Mouse (Mus musculus): Measurements from ENCODE around the gene Tlr7. TPM values are rescaled to one million over a fixed set of nuclear protein-coding genes. Genes with fewer than 3 reads are reported as not detected.
"Not testable (repeated sequence)": the region's sequence is repeated elsewhere in the genome, so short reads cannot be mapped to it uniquely, and the experiment has no call there.

Tlr7 gene
- total RNA-seq (2022) = under 1 TPM; 0.27 to 0.92 (median 0.56) TPM

GRCm38 (mm10) chrX:167330399-167330798 is at the start of gene Tlr7:
Gene Tlr7, minus strand, starts transcription at chrX:167330558.
- DNase-seq (ENCODE audit: low spot score in 2 of 2) = no peak

GRCm38 (mm10) chrX:167380073-167380472 is 49.7 kb upstream of the Tlr7 start:
- DNase-seq (ENCODE audit: low spot score in 2 of 2) = no peak

DNA sequence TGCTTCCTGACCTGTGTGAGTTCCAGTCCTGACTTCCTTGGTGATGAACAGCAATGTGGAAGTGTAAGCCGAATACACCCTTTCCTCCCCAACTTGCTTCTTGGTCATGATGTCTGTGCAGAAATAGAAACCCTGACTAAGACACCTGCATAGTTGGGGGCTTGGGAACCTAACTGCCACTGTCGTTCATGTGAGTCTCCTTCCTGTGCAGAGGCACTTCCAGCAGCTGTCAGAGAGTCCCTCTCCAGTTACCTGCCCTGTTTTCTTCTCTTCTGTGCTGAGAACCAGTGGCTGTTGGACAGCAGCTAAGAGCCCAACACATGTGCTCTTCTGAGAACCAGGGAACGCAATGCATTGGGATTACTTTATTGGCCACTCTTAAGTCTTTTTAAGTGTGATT is 30.9 kb upstream of the Tlr7 start:
- DNase-seq (ENCODE audit: low spot score in 2 of 2) = not testable (repeated sequence)

- no peak for DNase-seq (ENCODE audit: low spot score in 2 of 2)
Measured at GRCm38 (mm10) chrX:167359704-167360103, 29.3 kb upstream of the Tlr7 start.

DNA sequence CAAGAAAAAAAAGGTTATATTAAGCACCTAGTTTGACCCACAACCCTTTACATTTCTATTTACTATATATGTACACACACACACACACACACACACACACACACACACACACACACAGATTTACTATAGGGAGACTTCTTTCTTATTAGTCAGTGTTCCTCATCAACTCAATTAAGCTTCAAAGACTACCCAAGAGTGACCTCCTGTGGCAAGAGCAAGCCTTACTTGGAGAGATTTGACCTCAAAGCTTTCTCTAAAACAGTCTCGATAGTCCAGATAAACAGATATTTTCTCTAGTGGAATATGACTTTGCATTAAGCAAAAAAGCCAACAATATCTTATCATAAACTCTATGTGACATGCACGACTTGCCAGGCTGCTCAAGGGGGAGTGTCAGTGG is 27.1 kb upstream of the Tlr7 start:
- no peak for DNase-seq (ENCODE audit: low spot score in 2 of 2)

GRCm38 (mm10) chrX:167355965-167356364 is 25.6 kb upstream of the Tlr7 start:
- DNase-seq (ENCODE audit: low spot score in 2 of 2) = no peak

GRCm38 (mm10) chrX:167353617-167354016 is 23.3 kb upstream of the Tlr7 start:
- DNase-seq (ENCODE audit: low spot score in 2 of 2) = no peak

- DNase-seq (ENCODE audit: low spot score in 2 of 2) = no peak
Measured at GRCm38 (mm10) chrX:167346440-167346839, 16.1 kb upstream of the Tlr7 start.

GRCm38 (mm10) chrX:167344356-167344755 is 14.0 kb upstream of the Tlr7 start:
- DNase-seq (ENCODE audit: low spot score in 2 of 2) = no peak

DNA sequence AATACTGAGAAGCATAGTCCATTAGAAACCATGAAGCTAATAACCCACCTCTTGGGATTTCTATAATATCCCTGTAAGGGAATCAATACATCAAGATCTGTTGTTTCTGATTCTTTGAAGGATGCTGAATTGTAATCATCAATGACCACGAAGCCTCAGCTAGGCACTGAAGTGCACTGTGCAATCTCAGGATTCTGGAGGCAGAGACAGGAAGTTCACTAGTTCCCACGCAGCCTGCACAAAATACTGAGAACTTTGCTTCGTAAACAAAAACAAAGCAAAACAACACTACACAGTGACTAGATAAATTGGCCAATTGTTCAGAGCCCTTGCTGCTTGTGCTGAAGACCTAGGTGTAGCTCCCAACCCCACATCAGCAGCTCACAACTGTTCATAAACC is 11.5 kb upstream of the Tlr7 start:
- DNase-seq (ENCODE audit: low spot score in 2 of 2) = no peak

DNA sequence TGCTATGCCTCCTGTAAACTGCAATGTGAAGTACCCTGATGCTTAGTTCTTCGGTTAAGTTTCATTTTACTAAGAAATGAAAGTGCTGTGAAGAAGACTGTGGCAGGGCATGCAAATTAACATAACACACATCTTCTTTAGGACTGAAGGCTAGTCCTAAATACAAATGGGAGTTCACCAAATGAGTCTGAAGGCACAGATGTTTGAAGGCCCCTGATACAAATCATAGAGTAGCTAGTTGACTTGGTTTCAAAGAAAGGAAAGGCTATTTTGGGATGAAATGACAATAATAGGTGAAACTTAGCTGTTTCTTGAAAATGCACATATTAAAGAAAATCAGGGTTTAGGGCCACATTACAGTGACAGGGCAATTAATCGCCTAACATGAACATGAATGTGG is 9.8 kb upstream of the Tlr7 start:
- DNase-seq (ENCODE audit: low spot score in 2 of 2) = no peak

DNA sequence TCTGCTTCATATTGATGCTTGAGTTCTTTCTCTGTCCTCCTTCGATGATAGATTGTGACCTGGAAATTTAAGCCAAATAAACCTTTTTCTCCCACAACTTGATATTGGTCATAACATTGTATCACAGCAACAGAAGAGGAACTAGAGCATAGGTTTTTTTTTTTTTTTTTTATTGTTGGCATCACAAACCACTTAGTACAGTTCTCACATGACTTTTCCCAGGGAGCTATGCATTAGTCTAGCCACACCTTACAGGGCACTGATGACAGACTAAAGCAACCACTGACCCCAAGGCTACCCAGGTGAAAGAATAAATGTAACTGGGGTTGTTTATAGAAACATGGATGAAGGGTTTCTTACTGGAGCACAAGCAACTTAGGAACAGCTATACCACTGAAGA is 7.6 kb upstream of the Tlr7 start:
- no peak for DNase-seq (ENCODE audit: low spot score in 2 of 2)

- DNase-seq (ENCODE audit: low spot score in 2 of 2) = no peak
Measured at GRCm38 (mm10) chrX:167334571-167334970, 4.2 kb upstream of the Tlr7 start.

DNA sequence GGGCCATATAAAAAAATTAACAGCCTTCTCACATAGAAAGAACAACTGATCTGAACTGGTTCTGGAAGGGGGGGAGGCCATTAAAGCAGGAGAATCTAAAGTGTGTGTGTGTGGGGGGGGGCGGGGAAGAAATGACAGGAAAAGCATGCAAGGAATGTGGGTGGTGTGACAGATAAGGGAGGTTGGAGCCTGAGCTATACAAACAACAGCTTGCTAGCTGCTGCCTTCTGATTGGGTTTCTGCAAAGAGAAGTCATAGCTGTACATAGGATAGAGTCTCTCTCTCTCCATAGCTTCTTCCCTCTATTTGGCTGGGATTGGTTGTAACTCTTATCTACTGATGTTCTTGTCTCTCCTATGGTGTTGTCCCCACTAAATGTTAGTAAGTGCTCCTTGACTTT is 2.2 kb upstream of the Tlr7 start:
- no peak for DNase-seq (ENCODE audit: low spot score in 2 of 2)

DNA sequence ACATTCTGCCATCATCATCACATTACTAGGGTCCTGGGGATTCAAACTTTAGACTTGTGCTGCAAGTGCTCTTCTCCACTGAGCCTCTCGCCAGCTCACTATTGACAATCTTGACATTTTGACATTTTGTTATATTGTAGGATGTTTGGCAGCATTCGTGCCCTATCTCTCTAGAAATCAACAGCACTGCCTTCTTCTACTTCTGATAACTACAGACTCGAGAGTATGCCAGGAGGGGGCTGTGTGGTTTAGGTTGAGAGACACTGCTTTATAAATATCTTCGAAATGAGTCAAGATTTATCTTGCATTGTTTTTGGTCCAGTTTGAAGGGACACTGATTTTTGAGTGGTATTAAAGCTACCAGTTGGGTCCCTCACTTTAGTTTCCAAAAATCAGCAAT is 635 bp upstream of the Tlr7 start:
- DNase-seq (ENCODE audit: low spot score in 2 of 2) = no peak

DNA sequence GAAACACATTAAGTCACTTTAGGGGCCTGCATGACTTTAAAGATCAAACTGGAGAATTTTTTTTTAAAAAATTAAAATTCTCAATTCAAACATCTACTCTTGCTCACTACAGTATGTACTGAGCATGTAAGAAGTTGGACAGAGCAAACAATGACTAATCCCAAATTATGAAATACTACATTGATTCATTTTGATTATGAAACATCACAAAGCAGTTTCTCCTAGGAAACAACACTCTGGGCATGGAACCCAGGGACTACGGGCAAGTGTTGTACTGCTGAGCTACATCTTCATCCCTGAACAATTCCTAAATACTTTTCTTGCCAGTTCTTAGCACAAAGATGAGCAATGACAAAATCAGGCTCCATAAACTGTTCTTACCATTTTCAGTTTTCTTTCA is 738 bp downstream of the Tlr7 start:
- no peak for DNase-seq (ENCODE audit: low spot score in 2 of 2)

GRCm38 (mm10) chrX:167329098-167329497 is 1.3 kb downstream of the Tlr7 start:
- no peak for DNase-seq (ENCODE audit: low spot score in 2 of 2)

DNA sequence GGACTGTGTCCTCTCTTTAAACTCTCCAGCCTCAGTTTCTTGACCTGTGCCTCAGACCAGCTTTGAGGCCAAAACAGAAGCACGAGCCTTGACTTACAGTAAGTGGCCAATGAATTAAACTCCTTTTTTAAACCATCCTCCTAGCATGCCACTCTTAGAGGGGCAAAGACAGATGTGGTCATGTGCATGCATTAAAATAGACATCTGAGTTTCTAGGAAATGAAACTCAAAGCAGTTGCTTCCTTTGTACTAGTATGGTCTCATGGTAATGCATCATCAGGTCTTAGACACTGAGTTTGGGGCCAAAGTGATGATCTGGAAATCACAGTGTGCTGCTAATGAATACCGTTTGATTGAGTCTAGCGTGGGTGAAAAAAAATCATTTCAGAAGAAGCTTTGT is 1.8 kb downstream of the Tlr7 start:
- no peak for DNase-seq (ENCODE audit: low spot score in 2 of 2)

DNA sequence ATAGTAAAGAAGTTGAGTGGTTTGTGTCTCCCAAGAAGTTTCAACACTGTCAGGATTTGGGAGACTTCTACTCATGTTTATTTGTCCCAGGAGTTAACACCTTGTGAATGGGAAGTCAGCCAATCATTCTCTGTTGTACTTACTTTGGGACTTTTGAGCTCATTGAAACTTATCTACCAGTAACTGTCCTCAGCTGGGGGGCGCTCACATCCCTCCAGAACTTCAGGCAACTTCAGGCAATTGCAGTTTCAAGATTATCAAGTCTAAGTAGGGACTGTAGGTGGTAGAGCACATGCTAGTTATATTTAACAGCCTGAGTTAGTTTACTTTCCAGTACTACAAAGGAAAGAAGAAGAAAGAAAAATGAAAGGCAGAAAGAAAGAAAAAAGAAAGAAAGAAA is 6.6 kb downstream of the Tlr7 start:
- DNase-seq (ENCODE audit: low spot score in 2 of 2) = no peak

DNA sequence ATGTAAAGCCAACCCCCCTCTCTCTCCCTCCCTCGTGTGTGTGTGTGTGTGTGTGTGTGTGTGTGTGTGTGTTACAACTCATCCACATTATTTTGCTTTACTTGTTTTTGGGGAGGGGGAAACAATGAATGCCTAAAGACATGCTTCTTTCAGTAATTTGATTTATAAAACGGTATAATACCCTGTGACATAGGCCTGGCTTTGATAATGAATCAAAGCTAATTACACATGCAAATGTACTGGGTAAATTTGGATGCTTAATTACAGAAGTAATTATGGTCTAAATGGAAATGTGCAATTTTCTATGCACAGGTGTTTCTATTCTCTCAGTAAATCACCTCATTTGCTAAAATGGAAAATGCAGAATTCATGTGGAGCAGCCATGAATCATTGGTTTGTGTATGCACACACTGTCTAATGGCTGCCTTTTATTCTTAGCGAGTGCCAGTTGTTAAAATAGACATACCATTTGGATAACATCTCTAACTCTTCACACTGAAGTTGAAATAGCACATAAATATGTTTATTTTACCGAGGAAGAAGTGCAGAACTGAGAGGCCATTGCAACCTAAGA is 9.0 kb downstream of the Tlr7 start:
- DNase-seq (ENCODE audit: low spot score in 2 of 2) = no peak

DNA sequence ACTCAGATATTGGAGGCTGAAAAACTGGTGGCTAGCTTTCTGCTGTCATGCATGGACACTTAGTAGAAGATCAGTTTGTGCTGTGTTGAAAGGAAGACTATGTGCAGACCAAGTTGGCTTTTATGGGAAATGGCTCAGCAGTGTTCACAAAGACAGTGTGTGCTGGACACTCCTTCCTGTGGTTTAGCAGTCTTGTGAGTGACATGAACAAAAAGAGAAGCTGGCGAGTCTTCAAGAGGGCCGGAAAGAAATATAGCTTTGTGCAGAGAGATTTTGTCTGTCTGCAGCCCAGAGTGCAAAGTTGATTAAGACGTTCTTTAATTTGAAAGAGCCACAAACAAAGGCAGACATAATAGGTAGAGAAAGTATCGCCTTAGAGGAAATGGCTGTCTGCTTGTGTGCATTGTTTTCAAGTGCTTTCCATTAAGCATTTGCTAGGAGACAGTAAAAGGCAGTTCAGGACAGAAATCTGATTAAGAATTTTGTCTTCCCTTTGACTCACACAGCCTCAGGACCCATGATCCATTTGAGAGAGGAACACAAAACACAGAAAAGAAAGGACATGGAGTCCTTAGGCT is 11.4 kb downstream of the Tlr7 start:
- DNase-seq (ENCODE audit: low spot score in 2 of 2) = no peak

DNA sequence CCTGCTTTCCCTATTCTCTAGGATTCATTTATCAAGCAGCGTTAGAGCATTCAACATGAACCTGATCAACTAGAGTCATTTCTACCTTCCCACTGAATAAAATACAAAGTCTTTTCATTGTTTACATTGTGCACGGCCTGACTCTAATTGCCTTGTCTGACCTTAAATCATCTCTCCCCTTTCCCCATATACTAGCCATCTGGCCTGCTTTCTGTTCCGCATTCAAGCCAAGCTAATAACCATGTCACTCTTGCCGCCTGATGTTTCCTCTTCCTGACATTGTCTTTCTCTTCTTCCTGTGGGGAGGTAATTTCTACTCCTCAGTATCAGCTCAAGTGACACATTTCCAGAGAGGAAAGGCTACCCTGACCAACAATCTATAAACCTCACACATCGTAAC is 14.6 kb downstream of the Tlr7 start:
- no peak for DNase-seq (ENCODE audit: low spot score in 2 of 2)

DNA sequence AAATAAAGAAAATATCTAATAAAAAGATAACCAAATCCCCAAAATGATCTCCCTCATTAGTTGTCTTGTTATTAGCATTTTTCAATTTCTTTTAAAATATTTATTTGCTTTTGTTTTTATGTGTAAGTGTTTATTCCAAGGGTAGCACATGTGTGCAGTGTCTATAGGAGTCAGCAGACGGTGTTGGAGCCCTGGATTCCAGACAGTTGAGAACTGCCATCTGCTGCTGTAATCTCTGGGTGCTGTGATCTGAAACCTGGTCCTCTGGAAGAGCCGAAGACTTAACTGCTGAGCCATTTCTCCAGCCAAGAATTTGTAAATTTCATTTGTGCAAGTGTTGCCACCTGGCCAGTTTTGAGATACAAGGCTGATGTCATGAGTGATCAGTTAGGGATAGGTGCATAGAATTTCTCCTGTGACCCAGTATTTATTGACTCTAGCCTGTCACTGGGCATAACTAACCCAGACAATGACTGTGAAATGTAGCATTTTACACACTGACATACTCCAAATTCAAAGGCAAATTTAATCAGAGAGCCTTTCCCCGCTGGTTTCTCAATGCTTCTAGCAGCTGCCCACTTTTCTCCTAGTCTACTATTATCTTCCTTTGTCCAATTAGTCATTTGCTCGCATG is 15.1 kb downstream of the Tlr7 start:
- no peak for DNase-seq (ENCODE audit: low spot score in 2 of 2)
